Mouse (Mus musculus): ENCODE data around the gene Pld6.

DNA sequence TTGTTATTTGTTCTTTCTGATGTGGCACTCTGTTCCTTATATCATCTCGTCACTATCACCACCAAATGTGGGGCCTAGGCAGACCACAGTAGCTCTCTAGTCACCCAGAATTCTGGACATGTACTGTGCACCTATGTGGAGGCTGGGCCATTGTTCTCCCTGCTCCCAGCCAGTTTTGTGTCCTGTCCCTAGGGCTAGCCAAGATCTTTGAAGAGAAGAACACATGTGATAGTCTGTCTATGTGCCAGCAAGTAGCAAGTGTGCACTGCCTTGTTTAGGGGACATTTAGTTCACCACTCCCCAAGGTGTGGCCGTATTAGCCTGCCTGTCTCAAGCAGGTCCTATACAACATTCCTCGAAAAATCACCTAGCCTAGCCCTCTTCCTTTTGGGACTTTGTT, 38.4 kb downstream of the Pld6 start:
- TF ChIP-seq POLR2A (IDR thresholded peaks at IDR 0.05; ENCODE audit: extremely low read depth, insufficient read depth, low read length) = no peak
- TF ChIP-seq CTCF (IDR thresholded peaks at IDR 0.05; ENCODE audit: extremely low read depth, insufficient read depth, low read length) = no peak
